Mouse (Mus musculus): ENCODE measurements around the gene Ttk. TPM values are rescaled to one million over a fixed set of nuclear protein-coding genes. Genes with fewer than 3 reads are reported as not detected.

Gene Ttk
- total and polyA plus RNA-seq, 2 experiments from 2014 or later, result 1.5 to 2.1 TPM

DNA sequence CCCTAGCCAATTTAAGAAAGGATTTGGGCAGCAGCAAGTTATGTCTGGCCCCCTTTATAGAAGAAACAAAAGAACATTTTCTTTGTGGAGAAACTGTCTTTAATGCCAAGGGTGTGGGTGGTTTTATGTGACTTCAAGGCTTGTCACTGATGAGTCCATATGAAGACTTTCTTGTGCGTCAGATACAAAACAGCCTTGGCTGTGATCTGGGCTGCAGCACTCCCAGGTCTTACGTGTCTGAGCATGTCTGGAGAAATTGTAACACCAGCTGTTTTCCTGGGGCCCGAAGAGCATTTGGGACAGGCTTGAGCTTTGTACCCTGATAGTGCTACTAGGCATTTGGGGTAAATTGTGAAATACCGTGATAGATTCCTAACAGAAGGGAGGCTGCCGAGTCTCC lies 11.6 kb upstream of the Ttk start:
- no peak for TF ChIP-seq CTCF (IDR thresholded peaks at IDR 0.05)
- no peak for DNase-seq (ENCODE audit: low spot score)
- Histone ChIP-seq H3K4me2 (ENCODE audit: low read depth, low read length, poor library complexity, severe bottlenecking) (no peak overlapping the region), H3K9ac (replicated peaks; ENCODE audit: low read length, poor library complexity, severe bottlenecking) (no peak overlapping the region), H3K4me1 (ENCODE audit: insufficient read depth, low read length) (no peaks in the 10 kb centered on the region), H3K27me3 (ENCODE audit: insufficient read depth, low read length) (no peaks in the 10 kb centered on the region), H3K4me3 (ENCODE audit: low read depth, low read length) (no peak overlapping the region), H3K9me3 (ENCODE audit: low read length) (no peaks in the 10 kb centered on the region), H3K27ac (ENCODE audit: low read depth, low read length) (no peak overlapping the region), H3K36me3 (ENCODE audit: insufficient read depth, low read length) (no peaks in the 10 kb centered on the region)
- ATAC-seq (ENCODE audit: low FRiP score), result no peak
- WGBS, result 84% methylated on average over 5 of the region's 5 CpGs

GRCm38 (mm10) chr9:83829896-83830295 lies 4.6 kb upstream of the Ttk start:
- H3K4me3 ChIP-seq (ENCODE audit: low read depth, low read length), result no peak overlapping the region
- H3K9ac ChIP-seq (replicated peaks; ENCODE audit: low read length, poor library complexity, severe bottlenecking), result no peak overlapping the region
- no peak for TF ChIP-seq CTCF (IDR thresholded peaks at IDR 0.05)
- ATAC-seq (ENCODE audit: low FRiP score), result no peak
- no peaks in the 10 kb centered on the region for H3K27me3 ChIP-seq (ENCODE audit: insufficient read depth, low read length)
- WGBS, result 88% methylated on average over 5 of the region's 5 CpGs
- no peaks in the 10 kb centered on the region for H3K9me3 ChIP-seq (ENCODE audit: low read length)
- H3K27ac ChIP-seq (ENCODE audit: low read depth, low read length), result no peak overlapping the region
- H3K4me2 ChIP-seq (ENCODE audit: low read depth, low read length, poor library complexity, severe bottlenecking), result no peak overlapping the region
- peaks cover 2% of the 10 kb centered on the region for H3K4me1 ChIP-seq (ENCODE audit: insufficient read depth, low read length)
- DNase-seq (ENCODE audit: low spot score), result no peak
- H3K36me3 ChIP-seq (ENCODE audit: insufficient read depth, low read length), result no peaks in the 10 kb centered on the region

DNA sequence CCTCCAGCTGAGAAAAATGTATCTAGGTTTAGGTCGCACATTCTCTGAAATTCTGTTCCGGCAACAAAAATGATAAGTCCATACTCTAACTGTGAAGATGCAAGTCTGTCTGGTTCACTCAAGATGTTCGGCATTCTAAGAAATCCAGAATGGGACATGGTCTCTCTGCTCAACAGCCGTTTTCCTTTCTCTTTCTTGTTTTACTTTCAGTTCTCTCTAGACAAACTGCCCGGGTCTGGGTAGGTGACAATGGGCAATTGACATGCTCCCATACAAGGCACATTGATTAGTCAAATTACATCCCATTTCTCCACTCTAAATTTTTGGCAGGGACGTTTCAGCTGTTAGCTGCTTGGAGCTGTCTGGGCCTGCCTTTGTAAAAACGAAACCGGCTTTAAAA lies 3.3 kb upstream of the Ttk start:
- 79% methylated on average over 8 of the region's 8 CpGs for WGBS
- ATAC-seq (ENCODE audit: low FRiP score), result no peak

GRCm38 (mm10) chr9:83834748-83835313 lies 342 bp downstream of the Ttk start:
- Histone ChIP-seq H3K9me3 (ENCODE audit: low read length) (no peaks in the 10 kb centered on the region), H3K4me1 (ENCODE audit: insufficient read depth, low read length) (peaks cover 4% of the 10 kb centered on the region), H3K9ac (replicated peaks; ENCODE audit: low read length, poor library complexity, severe bottlenecking) (no peak overlapping the region; the same call in 1 of the 2 replicates), H3K4me3 (ENCODE audit: low read depth, low read length) (peak overlapping the region; percentile 66), H3K4me2 (ENCODE audit: low read depth, low read length, poor library complexity, severe bottlenecking) (peak overlapping the region; percentile 99), H3K36me3 (ENCODE audit: insufficient read depth, low read length) (no peaks in the 10 kb centered on the region), H3K27ac (ENCODE audit: low read depth, low read length) (no peak overlapping the region; the same call in 1 of the 2 replicates), H3K27me3 (ENCODE audit: insufficient read depth, low read length) (no peaks in the 10 kb centered on the region)
- TF ChIP-seq CTCF (IDR thresholded peaks at IDR 0.05), result no peak
- 1% methylated on average over 23 of the region's 27 CpGs for WGBS
- ATAC-seq (ENCODE audit: low FRiP score) (no peak; the same call in 1 of the 2 replicates), DNase-seq (ENCODE audit: low spot score) (no peak)

More for the DNA sequence above, 3.3 kb upstream of the Ttk start:
- DNase-seq (ENCODE audit: low spot score), result no peak
- H3K9me3 ChIP-seq (ENCODE audit: low read length), result no peaks in the 10 kb centered on the region
- H3K36me3 ChIP-seq (ENCODE audit: insufficient read depth, low read length), result no peaks in the 10 kb centered on the region
- TF ChIP-seq CTCF (IDR thresholded peaks at IDR 0.05), result no peak
- no peak overlapping the region for H3K4me3 ChIP-seq (ENCODE audit: low read depth, low read length)
- H3K4me1 ChIP-seq (ENCODE audit: insufficient read depth, low read length), result peaks cover 4% of the 10 kb centered on the region
- no peak overlapping the region for H3K4me2 ChIP-seq (ENCODE audit: low read depth, low read length, poor library complexity, severe bottlenecking)
- H3K9ac ChIP-seq (replicated peaks; ENCODE audit: low read length, poor library complexity, severe bottlenecking), result no peak overlapping the region
- no peak overlapping the region for H3K27ac ChIP-seq (ENCODE audit: low read depth, low read length)
- H3K27me3 ChIP-seq (ENCODE audit: insufficient read depth, low read length), result no peaks in the 10 kb centered on the region

- ATAC-seq (ENCODE audit: low FRiP score), result no peak
- Histone ChIP-seq H3K36me3 (ENCODE audit: insufficient read depth, low read length) (no peaks in the 10 kb centered on the region), H3K27ac (ENCODE audit: low read depth, low read length) (no peak overlapping the region), H3K9me3 (ENCODE audit: low read length) (no peaks in the 10 kb centered on the region), H3K4me2 (ENCODE audit: low read depth, low read length, poor library complexity, severe bottlenecking) (no peak overlapping the region), H3K4me3 (ENCODE audit: low read depth, low read length) (no peak overlapping the region), H3K4me1 (ENCODE audit: insufficient read depth, low read length) (no peaks in the 10 kb centered on the region), H3K9ac (replicated peaks; ENCODE audit: low read length, poor library complexity, severe bottlenecking) (no peak overlapping the region), H3K27me3 (ENCODE audit: insufficient read depth, low read length) (no peaks in the 10 kb centered on the region)
- DNase-seq (ENCODE audit: low spot score), result no peak
- TF ChIP-seq CTCF (IDR thresholded peaks at IDR 0.05), result no peak
- WGBS, result 97% methylated on average over 3 of the region's 3 CpGs
Observed at GRCm38 (mm10) chr9:83852464-83852863, 18.0 kb downstream of the Ttk start.

DNA sequence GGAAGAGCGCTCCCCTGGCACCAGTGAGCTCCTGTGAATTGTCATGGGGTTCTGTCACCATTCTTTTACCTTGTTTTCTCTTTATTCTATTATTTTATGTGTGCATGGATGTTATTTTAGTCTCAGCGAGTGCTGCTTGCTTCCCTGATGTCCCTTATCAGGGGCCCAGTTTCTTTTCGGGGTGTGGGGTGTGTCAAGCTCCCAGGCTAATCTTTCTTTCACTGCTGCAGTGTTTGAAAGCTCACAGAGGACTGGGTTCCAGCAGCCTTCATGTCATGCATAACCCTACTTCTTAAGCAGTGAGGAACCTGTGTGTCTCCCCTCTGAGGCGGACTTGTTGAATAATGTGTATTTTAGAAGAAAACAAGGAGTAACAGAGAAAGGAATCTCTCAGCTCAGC lies 30.7 kb downstream of the Ttk start:
- TF ChIP-seq CTCF (IDR thresholded peaks at IDR 0.05), result no peak
- no peaks in the 10 kb centered on the region for H3K36me3 ChIP-seq (ENCODE audit: insufficient read depth, low read length)
- ATAC-seq (ENCODE audit: low FRiP score) (no peak), DNase-seq (ENCODE audit: low spot score) (no peak)
- H3K4me3 ChIP-seq (ENCODE audit: low read depth, low read length), result no peak overlapping the region
- WGBS, result 91% methylated on average over 4 of the region's 4 CpGs
- no peak overlapping the region for H3K9ac ChIP-seq (replicated peaks; ENCODE audit: low read length, poor library complexity, severe bottlenecking)
- no peaks in the 10 kb centered on the region for H3K9me3 ChIP-seq (ENCODE audit: low read length)
- H3K4me1 ChIP-seq (ENCODE audit: insufficient read depth, low read length), result no peaks in the 10 kb centered on the region
- H3K27me3 ChIP-seq (ENCODE audit: insufficient read depth, low read length), result no peaks in the 10 kb centered on the region
- H3K4me2 ChIP-seq (ENCODE audit: low read depth, low read length, poor library complexity, severe bottlenecking), result no peak overlapping the region
- H3K27ac ChIP-seq (ENCODE audit: low read depth, low read length), result no peak overlapping the region
